Mouse (Mus musculus) heart, embryonic 15.5 days (tissue): ENCODE measurements at regions not wholly inside any gene's neighbourhood (a gene's known extent, or its start where the extent isn't known, plus 50 kb on each side); places are given as distances from the start of the nearest gene placed in this dataset.
"Not testable (repeated sequence)": the region's sequence is repeated elsewhere in the genome, so short reads cannot be mapped to it uniquely, and the experiment has no call there.

Experiments
- ATAC-seq: fragments of 200-750 bp; cut with Nextera tagmentation; replicated peaks from 2 replicates; pipeline ENCODE4 v1.8.0; 2017; ENCODE audit warnings: low read depth, moderate TSS enrichment; ENCODE audit not compliant: insufficient number of reproducible peaks, insufficient read depth, low FRiP score
- H3K27ac ChIP-seq: fragments of 300-500 bp; sonication (generic); 2 replicates; pipeline ENCODE4 v1.5.1; 2015; ENCODE audit warnings: mild to moderate bottlenecking, inconsistent platforms
- H3K27me3 ChIP-seq: fragments of 300-500 bp; sonication (generic); 2 replicates; pipeline ENCODE4 v1.6.1; 2015; ENCODE audit warnings: inconsistent platforms
- H3K36me3 ChIP-seq: fragments of 300-500 bp; sonication (generic); 2 replicates; pipeline ENCODE4 v1.6.1; 2015; ENCODE audit warnings: mild to moderate bottlenecking, inconsistent platforms
- H3K4me1 ChIP-seq: fragments of 300-500 bp; sonication (generic); replicated peaks from 2 replicates; pipeline ENCODE4 v1.6.1; 2015; ENCODE audit warnings: inconsistent platforms
- H3K4me2 ChIP-seq: fragments of 300-500 bp; sonication (generic); 2 replicates; pipeline ENCODE4 v1.6.1; 2015; ENCODE audit warnings: inconsistent platforms, mild to moderate bottlenecking, moderate library complexity
- H3K4me3 ChIP-seq: fragments of 300-500 bp; sonication (generic); 2 replicates; pipeline ENCODE4 v1.5.1; 2015; ENCODE audit warnings: mild to moderate bottlenecking, inconsistent platforms
- H3K9ac ChIP-seq: fragments of 300-500 bp; sonication (generic); 2 replicates; pipeline ENCODE4 v1.6.1; 2015; ENCODE audit warnings: mild to moderate bottlenecking, inconsistent platforms
- H3K9me3 ChIP-seq: fragments of 300-500 bp; sonication (generic); replicated peaks from 2 replicates; pipeline ENCODE4 v1.6.1; 2016; ENCODE audit warnings: inconsistent platforms
- WGBS: fragments of 180-500 bp; shearing (Covaris S2); methylation state at CpG from one replicate; pipeline ENCODE4 v1.1.7; 2015; ENCODE audit warnings: mixed read lengths; 5-methylcytosine and 5-hydroxymethylcytosine counted together

- no peak overlapping the region for H3K4me3 ChIP-seq
- H3K27me3 ChIP-seq = no peaks in the 10 kb centered on the region
- 60% methylated on average over 4 of the region's 4 CpGs for WGBS
- H3K9me3 ChIP-seq = no peaks in the 10 kb centered on the region
- H3K9ac ChIP-seq = no peak overlapping the region
- H3K4me1 ChIP-seq = no peaks in the 10 kb centered on the region
- no peak for ATAC-seq
- H3K36me3 ChIP-seq = no peaks in the 10 kb centered on the region
- H3K4me2 ChIP-seq = no peak overlapping the region
- H3K27ac ChIP-seq = no peak overlapping the region
Observed at GRCm38 (mm10) chr6:3319378-3319777, 80.0 kb downstream of the Samd9l start.

DNA sequence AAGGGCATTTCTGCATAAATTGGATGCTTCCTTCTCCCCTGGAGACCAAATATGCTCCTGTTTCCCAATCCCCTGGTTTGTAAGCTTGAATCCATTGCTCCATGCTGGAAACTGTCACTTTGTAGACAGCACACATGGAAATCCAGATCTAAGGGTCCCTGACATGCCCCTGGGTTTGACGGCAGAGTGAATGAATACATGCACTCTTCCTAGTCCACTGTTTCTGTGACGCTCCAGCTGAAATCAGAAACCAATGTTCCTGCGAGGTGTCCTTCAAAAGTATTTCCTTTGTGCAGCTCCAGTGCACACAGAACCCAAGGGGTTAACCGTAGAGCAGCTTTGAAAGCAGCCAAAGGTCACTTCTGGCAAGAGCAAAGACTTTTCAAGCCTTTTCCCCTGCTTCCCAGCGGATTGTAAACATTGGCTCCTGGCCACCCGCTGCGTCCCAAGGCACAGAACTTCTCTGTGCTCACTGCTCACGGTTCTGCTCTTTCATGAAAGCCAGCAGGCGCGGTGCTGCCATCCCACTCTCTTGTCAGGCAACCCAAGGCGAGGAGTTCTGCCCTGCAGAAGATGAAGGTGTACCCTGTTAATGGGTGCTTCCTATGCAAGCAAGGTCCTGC, 91.7 kb downstream of the Samd9l start:
- not testable (repeated sequence) for H3K36me3 ChIP-seq, H3K27ac ChIP-seq, H3K4me1 ChIP-seq, H3K9ac ChIP-seq, H3K27me3 ChIP-seq, ATAC-seq, H3K9me3 ChIP-seq
- Histone ChIP-seq H3K4me2 (peak overlapping the region; percentile 51), H3K4me3 (peak overlapping the region; percentile 23; the same call in 1 of the 2 replicates)
- WGBS = 4% methylated on average over 11 of the region's 11 CpGs

- not testable (repeated sequence) for H3K4me1 ChIP-seq, H3K9ac ChIP-seq, H3K27me3 ChIP-seq, H3K9me3 ChIP-seq, H3K27ac ChIP-seq, ATAC-seq, H3K4me2 ChIP-seq, H3K4me3 ChIP-seq, H3K36me3 ChIP-seq
- 53% methylated on average over 10 of the region's 10 CpGs for WGBS
Observed at GRCm38 (mm10) chr6:3304881-3305620, 94.3 kb downstream of the Samd9l start.

DNA sequence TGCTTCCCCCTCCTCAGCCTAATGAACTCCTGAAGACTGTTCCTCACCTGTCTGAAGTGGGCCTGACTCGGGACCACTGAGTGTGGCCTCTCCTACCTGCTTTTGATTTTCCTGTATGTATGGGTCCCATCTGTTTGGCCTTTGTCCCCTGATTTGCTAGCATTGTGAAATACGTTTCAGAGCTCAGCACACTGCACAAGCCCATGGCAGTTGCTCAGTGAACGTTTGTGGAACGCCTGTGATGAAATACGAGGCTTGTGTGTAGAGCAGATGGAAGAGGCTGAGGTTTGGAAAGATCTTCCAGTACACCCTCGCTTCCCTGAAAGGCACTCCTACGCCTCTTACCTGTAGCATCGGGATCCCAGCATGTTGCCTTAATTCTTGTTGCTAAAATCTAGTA, 106.1 kb downstream of the Samd9l start:
- H3K4me2 ChIP-seq, H3K9ac ChIP-seq, H3K36me3 ChIP-seq, H3K27ac ChIP-seq, H3K27me3 ChIP-seq, H3K9me3 ChIP-seq, H3K4me3 ChIP-seq, H3K4me1 ChIP-seq, ATAC-seq: not testable (repeated sequence)
- 78% methylated on average over 8 of the region's 8 CpGs for WGBS

DNA sequence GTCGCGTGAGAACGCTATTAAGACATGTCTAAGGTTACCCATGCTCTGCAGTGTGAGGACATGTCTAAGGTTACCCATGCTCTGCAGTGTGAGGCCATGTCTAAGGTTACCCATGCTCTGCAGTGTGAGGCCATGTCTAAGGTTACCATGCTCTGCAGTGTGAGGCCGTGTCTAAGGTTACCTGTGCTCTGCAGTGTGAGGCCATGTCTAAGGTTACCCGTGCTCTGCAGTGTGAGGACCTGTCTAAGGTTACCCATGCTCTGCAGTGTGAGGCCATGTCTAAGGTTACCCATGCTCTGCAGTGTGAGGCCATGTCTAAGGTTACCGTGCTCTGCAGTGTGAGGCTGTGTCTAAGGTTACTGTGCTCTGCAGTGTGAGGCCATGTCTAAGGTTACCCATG, 107.4 kb downstream of the Samd9l start:
- H3K36me3 ChIP-seq, H3K4me3 ChIP-seq, H3K4me1 ChIP-seq, H3K27ac ChIP-seq, ATAC-seq, H3K9ac ChIP-seq, H3K27me3 ChIP-seq, H3K9me3 ChIP-seq, H3K4me2 ChIP-seq: not testable (repeated sequence)
- 90% methylated on average over 6 of the region's 6 CpGs for WGBS

DNA sequence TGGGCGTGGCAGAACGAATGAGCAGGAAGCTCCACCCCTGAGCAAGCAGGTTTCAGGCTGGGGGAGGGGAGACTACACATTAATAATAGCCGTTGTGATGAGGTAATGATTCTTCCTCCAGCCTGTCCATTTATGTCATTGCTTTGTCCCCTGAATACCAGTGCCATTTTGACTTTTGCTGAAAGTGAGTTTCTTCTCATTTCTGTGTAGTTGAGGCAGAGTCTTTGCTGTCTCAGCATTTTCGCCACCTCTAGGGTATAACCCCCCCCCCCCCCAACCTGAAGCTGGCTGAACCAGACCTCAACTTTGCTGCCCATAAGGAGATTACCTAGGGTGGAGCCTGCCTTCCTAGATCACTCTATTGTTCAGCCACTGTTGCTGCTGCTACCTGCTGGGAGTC, 130.6 kb downstream of the Samd9l start:
- not testable (repeated sequence) for H3K4me1 ChIP-seq, H3K4me2 ChIP-seq, H3K27me3 ChIP-seq, H3K9me3 ChIP-seq, H3K9ac ChIP-seq, ATAC-seq, H3K36me3 ChIP-seq, H3K4me3 ChIP-seq, H3K27ac ChIP-seq
- WGBS = 72% methylated on average over 4 of the region's 4 CpGs

DNA sequence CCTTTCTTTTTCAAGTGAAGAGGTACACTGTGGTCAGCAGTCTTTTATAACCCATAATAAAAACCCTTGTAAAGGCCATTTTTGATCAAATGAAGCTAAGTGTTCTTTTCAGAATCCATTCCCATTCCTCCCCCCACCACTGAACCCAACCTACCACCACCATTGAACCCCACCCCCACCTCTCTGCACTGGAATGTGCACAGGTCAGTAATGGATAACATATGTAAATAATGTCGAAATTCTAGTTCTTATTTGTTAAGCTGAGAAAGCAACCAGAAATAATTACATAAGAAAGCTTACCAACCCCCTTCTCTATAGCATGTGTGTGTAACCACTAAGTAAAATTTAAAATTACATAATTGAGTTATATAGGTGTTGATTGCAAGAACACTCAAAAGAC, 133.9 kb downstream of the Samd9l start:
- H3K27ac ChIP-seq, ATAC-seq, H3K9me3 ChIP-seq, H3K27me3 ChIP-seq, H3K4me2 ChIP-seq, H3K36me3 ChIP-seq, H3K4me1 ChIP-seq, H3K4me3 ChIP-seq, H3K9ac ChIP-seq: not testable (repeated sequence)
- WGBS = 58% methylated on average over 1 of the region's 1 CpGs
